Mouse (Mus musculus): ENCODE data around the gene Capn7. TPM values are rescaled to one million over a fixed set of nuclear protein-coding genes. Genes with fewer than 3 reads are reported as not detected.

Gene Capn7
- polyA plus RNA-seq, 1 experiment = 1.9 TPM

- Histone ChIP-seq H3K27me3 (replicated peaks) (peaks cover 78% of the 10 kb centered on the region), H3K4me1 (peaks cover 9% of the 10 kb centered on the region), H3K36me3 (replicated peaks; ENCODE audit: low read length) (no peaks in the 10 kb centered on the region), H3K4me3 (replicated peaks) (no peak overlapping the region), H3K9me3 (no peaks in the 10 kb centered on the region)
- no peak for TF ChIP-seq GATA1 (IDR thresholded peaks at IDR 0.05; ENCODE audit: borderline replicate concordance, low read length)
- TF ChIP-seq FLI1 (IDR thresholded peaks at IDR 0.05; ENCODE audit: low read length) = no peak
Measured at GRCm38 (mm10) chr14:31416835-31417549, 80.6 kb downstream of the Capn7 start.

- Histone ChIP-seq H3K4me3 (replicated peaks) (no peak overlapping the region), H3K4me1 (peaks cover 16% of the 10 kb centered on the region), H3K36me3 (replicated peaks; ENCODE audit: low read length) (no peaks in the 10 kb centered on the region), H3K27me3 (replicated peaks) (peaks cover 80% of the 10 kb centered on the region), H3K9me3 (no peaks in the 10 kb centered on the region)
- TF ChIP-seq FLI1 (IDR thresholded peaks at IDR 0.05; ENCODE audit: low read length) (no peak), GATA1 (IDR thresholded peaks at IDR 0.05; ENCODE audit: borderline replicate concordance, low read length) (no peak)
Measured at GRCm38 (mm10) chr14:31419279-31419678, 82.8 kb downstream of the Capn7 start.

GRCm38 (mm10) chr14:31420135-31420534, 83.7 kb downstream of the Capn7 start:
- Histone ChIP-seq H3K4me1 (peaks cover 11% of the 10 kb centered on the region), H3K4me3 (replicated peaks) (no peak overlapping the region), H3K27me3 (replicated peaks) (peaks cover 77% of the 10 kb centered on the region), H3K9me3 (no peaks in the 10 kb centered on the region), H3K36me3 (replicated peaks; ENCODE audit: low read length) (no peaks in the 10 kb centered on the region)
- no peak for TF ChIP-seq GATA1 (IDR thresholded peaks at IDR 0.05; ENCODE audit: borderline replicate concordance, low read length)
- no peak for TF ChIP-seq FLI1 (IDR thresholded peaks at IDR 0.05; ENCODE audit: low read length)

- TF ChIP-seq GATA1 (IDR thresholded peaks at IDR 0.05; ENCODE audit: borderline replicate concordance, low read length) = no peak
- TF ChIP-seq FLI1 (IDR thresholded peaks at IDR 0.05; ENCODE audit: low read length) = no peak
- H3K4me3 ChIP-seq (replicated peaks) = no peak overlapping the region
- H3K9me3 ChIP-seq = no peaks in the 10 kb centered on the region
- H3K36me3 ChIP-seq (replicated peaks; ENCODE audit: low read length) = no peaks in the 10 kb centered on the region
- peaks cover 7% of the 10 kb centered on the region for H3K4me1 ChIP-seq
- H3K27me3 ChIP-seq (replicated peaks) = peaks cover 78% of the 10 kb centered on the region
Measured at GRCm38 (mm10) chr14:31420562-31420961, 84.1 kb downstream of the Capn7 start.

- Histone ChIP-seq H3K4me3 (replicated peaks) (no peak overlapping the region), H3K27me3 (replicated peaks) (peaks cover 80% of the 10 kb centered on the region), H3K4me1 (peaks cover 7% of the 10 kb centered on the region), H3K9me3 (no peaks in the 10 kb centered on the region), H3K36me3 (replicated peaks; ENCODE audit: low read length) (no peaks in the 10 kb centered on the region)
- no peak for TF ChIP-seq FLI1 (IDR thresholded peaks at IDR 0.05; ENCODE audit: low read length)
Measured at GRCm38 (mm10) chr14:31420985-31421384, 84.5 kb downstream of the Capn7 start.

Other genes with a start within 250 kb of the Capn7 start
- 75.6 and 108 TPM in 2 replicates for gene Smim4, start 207.7 kb upstream of the Capn7 start, polyA plus RNA-seq (2012; ENCODE audit: insufficient read depth, low replicate concordance)
- 31.4 and 70.8 TPM in 2 replicates for gene Nt5dc2, start 205.6 kb upstream of the Capn7 start, polyA plus RNA-seq (2012; ENCODE audit: insufficient read depth, low replicate concordance)
- gene Stab1, start 168.0 kb upstream of the Capn7 start, polyA plus RNA-seq (2012; ENCODE audit: insufficient read depth, low replicate concordance) = 5.0 and 11.7 TPM in 2 replicates
- gene Tnnc1, start 128.3 kb upstream of the Capn7 start, polyA plus RNA-seq (2012; ENCODE audit: insufficient read depth, low replicate concordance) = 0.23 TPM in 1 of 2 replicates, not detected in the other
- gene Nisch, start 119.7 kb upstream of the Capn7 start, polyA plus RNA-seq (2012; ENCODE audit: insufficient read depth, low replicate concordance) = 148 and 152 TPM in 2 replicates
- gene Sema3g, start 118.8 kb upstream of the Capn7 start, polyA plus RNA-seq (2012; ENCODE audit: insufficient read depth, low replicate concordance) = not detected in 2 replicates
- 0.93 and 1.7 TPM in 2 replicates for gene Phf7, start 85.3 kb upstream of the Capn7 start, polyA plus RNA-seq (2012; ENCODE audit: insufficient read depth, low replicate concordance)
- gene Bap1, start 85.2 kb upstream of the Capn7 start, polyA plus RNA-seq (2012; ENCODE audit: insufficient read depth, low replicate concordance) = 52.1 and 63.2 TPM in 2 replicates
- 0.06 TPM in 1 of 2 replicates, not detected in the other for gene Dnah1, start 12.7 kb upstream of the Capn7 start, polyA plus RNA-seq (2012; ENCODE audit: insufficient read depth, low replicate concordance)
- 2.2 TPM in 1 of 2 replicates, not detected in the other for gene Sh3bp5, start 99.4 kb downstream of the Capn7 start, polyA plus RNA-seq (2012; ENCODE audit: insufficient read depth, low replicate concordance)
- 33.2 and 37.0 TPM in 2 replicates for gene Eaf1, start 157.8 kb downstream of the Capn7 start, polyA plus RNA-seq (2012; ENCODE audit: insufficient read depth, low replicate concordance)
- gene Mettl6, start 158.4 kb downstream of the Capn7 start, polyA plus RNA-seq (2012; ENCODE audit: insufficient read depth, low replicate concordance) = 2.9 TPM in 1 of 2 replicates, not detected in the other